Mouse (Mus musculus): Measurements from ENCODE around the gene Bcar3.

- TF ChIP-seq POLR2A (IDR thresholded peaks at IDR 0.05; ENCODE audit: borderline replicate concordance, insufficient read depth, low read length) (no peak), CTCF (IDR thresholded peaks at IDR 0.05; ENCODE audit: borderline replicate concordance, insufficient read depth, low read depth, low read length) (no peak)
These were observed 77.9 kb downstream of the Bcar3 start for GRCm38 (mm10) chr3:122371646-122372341.

Measured in cerebellum, adult 2 months (tissue).